Mouse (Mus musculus) brain, adult 2 months (tissue): ENCODE measurements around the gene Furin.

Experiments used
- DNase-seq: peaks from one replicate; pipeline ENCODE4 v3.0.0; 2011; ENCODE audit warnings: low read depth, low spot score

The Furin gene

GRCm38 (mm10) chr7:80427730-80428129, 22.5 kb upstream of the Furin start:
- DNase-seq = no peak

- DNase-seq = peak; percentile 47
Observed at GRCm38 (mm10) chr7:80426363-80426762, 21.1 kb upstream of the Furin start.

GRCm38 (mm10) chr7:80424722-80425121, 19.5 kb upstream of the Furin start:
- DNase-seq = no peak

GRCm38 (mm10) chr7:80422759-80423480, 17.7 kb upstream of the Furin start:
- peak; percentile 71 for DNase-seq

- DNase-seq = no peak
Observed at GRCm38 (mm10) chr7:80421576-80421975, 16.3 kb upstream of the Furin start.

- no peak for DNase-seq
Observed at GRCm38 (mm10) chr7:80420586-80420985, 15.3 kb upstream of the Furin start.

- DNase-seq = no peak
Observed at GRCm38 (mm10) chr7:80419278-80419677, 14.0 kb upstream of the Furin start.

GRCm38 (mm10) chr7:80418036-80418435, 12.8 kb upstream of the Furin start:
- no peak for DNase-seq

- DNase-seq = no peak
Observed at GRCm38 (mm10) chr7:80417601-80418000, 12.4 kb upstream of the Furin start.

- DNase-seq = no peak
Observed at GRCm38 (mm10) chr7:80416969-80417368, 11.7 kb upstream of the Furin start.

- no peak for DNase-seq
Observed at GRCm38 (mm10) chr7:80414303-80414855, 9.1 kb upstream of the Furin start.

- no peak for DNase-seq
Observed at GRCm38 (mm10) chr7:80413512-80414302, 8.5 kb upstream of the Furin start.

GRCm38 (mm10) chr7:80412781-80413180, 7.5 kb upstream of the Furin start:
- no peak for DNase-seq

- peak; percentile 93 for DNase-seq
Observed at GRCm38 (mm10) chr7:80412279-80412678, 7.0 kb upstream of the Furin start.

GRCm38 (mm10) chr7:80410380-80410779, 5.1 kb upstream of the Furin start:
- no peak for DNase-seq

- DNase-seq = no peak
Observed at GRCm38 (mm10) chr7:80407712-80408111, 2.5 kb upstream of the Furin start.

- DNase-seq = no peak
Observed at GRCm38 (mm10) chr7:80406186-80406585, 950 bp upstream of the Furin start.

GRCm38 (mm10) chr7:80404101-80404894, 938 bp downstream of the Furin start:
- DNase-seq = no peak

GRCm38 (mm10) chr7:80403551-80403950, 1.7 kb downstream of the Furin start:
- DNase-seq = peak; percentile 90

- DNase-seq = peak; percentile 57
Observed at GRCm38 (mm10) chr7:80402651-80403321, 2.5 kb downstream of the Furin start.
